Mouse (Mus musculus): ENCODE measurements around the gene C1rl.
A peak's percentile ranks its signal among the peaks of the same experiment; 100 is the strongest.
"Not testable (repeated sequence)": the region's sequence is repeated elsewhere in the genome, so short reads cannot be mapped to it uniquely, and the experiment has no call there.

C1rl gene

DNA sequence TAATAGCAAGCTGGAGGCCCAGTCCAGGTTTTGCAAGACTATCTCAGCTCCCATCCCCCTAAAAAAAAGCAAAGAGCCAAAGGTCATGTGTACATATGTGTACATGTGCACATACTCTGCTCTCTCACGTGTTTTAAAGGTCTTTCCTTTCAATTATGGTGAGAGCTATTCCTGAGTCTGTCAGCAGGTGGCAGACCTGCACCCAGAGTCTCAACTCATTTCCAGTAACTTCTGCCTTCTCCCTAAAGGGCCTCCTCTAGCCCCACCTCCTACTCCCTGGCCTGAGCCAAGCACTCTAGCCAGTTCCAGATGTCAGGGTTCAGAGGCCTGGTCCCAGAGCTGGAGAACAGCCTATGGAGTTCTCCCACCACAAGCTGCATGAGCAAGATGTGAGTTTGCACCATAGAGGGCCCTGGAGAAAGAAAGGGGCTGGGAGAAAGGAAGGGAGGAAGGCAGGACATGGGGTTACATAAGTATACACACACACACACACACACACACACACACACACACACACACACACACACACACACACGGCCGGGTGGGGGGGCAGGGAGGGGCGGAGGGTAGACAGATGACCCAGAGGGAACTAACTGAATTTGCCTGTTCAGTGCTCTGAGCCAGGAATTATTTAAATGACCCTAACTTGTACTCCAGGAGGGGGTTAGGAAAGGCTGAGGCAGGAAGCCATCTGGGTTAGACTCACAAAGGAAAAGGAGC lies at the start of gene C1rl:
C1rl (plus strand) TSS at position 272 of the 720 bp plus-strand sequence.
- peak; percentile 75 to 80 for DNase-seq

DNA sequence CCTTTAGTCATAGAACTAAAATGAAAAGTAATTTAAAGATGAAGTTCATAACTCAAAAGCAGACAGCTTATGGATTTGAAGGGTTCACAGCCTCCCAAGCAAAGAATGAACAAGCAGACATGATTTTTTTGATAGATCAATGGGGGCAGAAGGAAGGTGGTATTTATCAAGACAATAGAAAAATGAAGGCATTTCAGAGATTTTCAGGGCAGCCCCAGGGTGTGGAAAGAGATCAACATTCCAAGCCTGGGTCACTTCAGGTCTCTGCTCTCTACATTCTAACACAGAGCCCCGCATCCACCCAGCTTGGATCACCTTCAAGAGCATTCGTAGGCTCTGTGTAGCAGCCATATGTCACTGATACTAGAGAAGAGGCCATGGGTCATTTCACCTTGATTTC lies 49.6 kb upstream of the C1rl start:
- no peak for DNase-seq

DNA sequence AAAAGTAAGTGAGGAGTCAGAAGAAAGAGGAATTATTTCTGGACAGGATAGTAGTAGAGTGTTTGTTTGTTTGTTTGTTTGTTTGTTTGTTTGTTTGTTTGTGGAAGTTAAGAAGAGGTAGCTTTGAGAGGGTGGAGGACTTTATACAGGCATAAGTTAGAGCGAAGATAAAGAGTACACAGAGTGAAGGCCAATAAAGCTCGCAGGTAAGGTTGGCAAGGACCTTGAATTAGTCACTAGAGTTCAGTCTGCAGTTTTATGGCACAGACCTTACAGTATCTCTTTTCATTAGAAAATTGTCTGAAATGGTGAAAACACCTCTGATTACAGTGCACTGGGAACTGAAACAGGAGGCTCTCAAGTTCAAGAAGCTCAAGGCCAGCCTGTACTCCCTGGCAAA lies 46.9 kb upstream of the C1rl start:
- DNase-seq: no peak

DNA sequence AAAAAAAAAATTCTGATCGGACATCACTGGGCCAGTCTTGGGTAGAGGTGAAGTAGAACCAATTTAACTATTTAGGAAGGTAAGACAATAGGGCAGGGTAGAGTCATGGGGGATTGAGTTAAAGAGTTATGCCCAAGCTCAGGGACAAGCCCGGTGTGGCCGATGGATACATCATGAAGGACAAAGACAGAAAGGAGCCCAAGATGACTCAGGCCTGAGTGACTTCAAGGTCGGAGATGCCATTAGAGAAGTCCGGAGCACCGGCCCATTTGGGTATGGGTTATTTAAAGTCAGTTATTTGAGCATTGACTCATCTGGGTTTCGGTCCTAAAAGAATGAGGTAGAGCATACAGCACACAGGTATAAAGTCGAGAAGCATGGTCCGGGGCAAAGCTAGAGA lies 46.5 kb upstream of the C1rl start:
- DNase-seq: no peak

DNA sequence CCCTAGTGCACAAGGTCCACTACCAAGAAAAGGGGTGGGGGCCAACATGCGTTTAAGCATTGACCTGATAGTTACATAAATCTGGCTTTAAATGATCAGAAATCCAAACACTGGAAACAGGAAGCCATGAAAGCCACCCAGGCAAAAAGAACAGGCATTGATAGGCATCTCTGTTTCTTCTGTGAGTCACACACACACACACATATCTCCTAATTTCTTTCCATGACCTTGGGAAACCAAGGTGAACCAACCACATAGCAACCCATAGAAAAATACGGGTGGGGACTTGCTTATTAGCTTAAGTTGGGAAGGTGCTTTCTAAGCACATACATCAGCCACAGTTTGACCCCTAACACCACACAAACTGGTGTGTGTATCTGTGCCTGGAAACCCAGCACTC lies 45.6 kb upstream of the C1rl start:
- no peak for DNase-seq

DNA sequence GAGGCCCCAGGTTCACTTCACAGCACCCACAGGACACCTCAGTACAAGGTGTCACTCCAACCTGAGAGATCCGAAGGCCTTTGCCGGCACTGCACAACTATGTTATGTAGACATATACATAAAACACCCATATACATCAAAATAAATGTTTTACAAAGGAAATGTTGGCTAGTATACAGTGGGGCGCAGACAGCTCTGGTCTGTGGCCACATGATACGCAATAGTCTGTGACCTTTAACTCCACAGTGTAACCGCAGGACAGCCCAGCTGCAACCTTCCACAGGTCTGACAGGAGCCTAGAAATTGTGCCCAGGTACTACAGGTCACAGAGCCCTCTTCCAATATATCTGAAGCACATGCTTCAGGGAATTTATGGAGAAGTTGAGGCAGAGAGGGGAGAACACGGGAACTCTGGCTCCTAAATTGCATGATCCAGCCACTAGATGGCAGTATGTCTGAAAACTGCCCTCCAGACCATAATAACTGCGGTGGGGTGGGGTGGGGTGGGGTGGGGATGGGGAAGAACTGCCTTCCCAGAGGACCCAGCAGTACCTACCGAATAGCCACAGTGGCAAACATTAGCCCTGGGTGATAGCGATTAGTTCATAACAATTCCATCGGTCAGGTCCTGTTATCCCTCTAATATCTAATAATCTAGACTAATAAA lies 44.6 kb upstream of the C1rl start:
- peak; percentile 33 to 54 for DNase-seq

DNA sequence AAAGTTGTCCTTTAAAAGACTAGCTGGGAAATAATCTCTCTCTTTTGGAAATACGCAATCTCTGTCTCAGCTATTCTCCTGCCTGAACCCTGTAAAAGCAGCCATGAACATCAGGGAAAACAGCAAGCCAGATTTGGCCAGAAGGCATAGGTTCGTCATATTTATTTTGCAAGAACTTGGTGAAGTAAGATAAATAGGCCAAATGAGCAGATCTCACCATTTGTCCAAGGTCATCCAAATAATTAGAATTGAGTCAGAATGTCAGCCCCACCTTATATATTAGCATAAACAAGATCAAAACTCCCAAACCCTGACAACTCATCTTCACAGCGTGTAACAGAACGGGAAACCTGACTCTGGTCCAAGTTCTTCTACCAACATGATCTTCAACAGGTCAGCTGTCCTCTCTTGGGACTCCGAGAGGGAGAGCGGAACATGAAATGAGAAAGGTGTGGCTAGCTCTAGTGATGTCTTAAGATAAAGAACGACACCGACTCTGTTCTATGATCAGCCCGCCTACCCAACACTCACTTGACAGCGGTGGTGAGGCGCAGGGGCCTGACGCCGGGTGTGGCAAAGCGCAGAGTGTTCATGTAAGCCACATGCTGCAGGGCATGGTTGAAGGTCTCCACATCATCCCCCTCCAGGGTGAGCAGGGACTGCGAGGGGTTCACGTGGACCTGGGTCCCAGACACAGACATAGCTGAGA lies 43.8 kb upstream of the C1rl start:
- DNase-seq: peak in 1 of 2 experiments; percentile 19

DNA sequence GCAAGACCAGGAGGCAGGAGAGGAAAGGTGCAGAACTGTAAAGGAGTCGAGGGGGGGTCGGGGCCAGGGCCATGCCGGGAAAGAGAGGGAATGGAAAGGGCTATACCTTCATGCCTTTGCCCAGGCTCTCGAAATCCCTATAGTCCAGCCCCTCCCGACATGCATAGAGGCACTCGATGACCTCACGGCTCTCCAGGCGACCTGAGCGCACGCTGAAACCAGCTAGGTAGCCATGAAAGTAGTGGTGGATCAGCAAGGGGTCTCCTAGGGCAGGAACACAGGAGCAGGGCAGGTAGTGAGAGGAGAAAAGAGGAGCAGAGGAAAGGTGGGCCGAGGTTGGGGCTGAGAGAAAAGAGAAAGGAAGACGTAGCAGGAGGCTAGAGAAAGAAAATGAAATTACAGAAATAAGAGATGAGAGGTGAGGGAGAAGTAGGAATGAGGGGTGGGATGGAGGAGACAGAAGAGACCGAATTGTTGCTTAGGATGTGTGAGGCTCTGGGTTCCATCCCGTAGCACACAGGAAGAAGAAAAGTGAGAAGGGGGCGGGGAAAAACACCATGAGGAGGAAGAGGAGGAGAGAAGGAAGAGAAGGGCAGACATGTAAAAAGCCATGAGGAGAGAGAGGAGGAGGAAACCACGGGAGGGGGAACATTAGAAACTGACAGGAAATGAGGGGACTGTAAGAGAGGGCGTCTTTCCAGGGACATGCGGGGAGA lies 43.1 kb upstream of the C1rl start:
- DNase-seq: no peak

DNA sequence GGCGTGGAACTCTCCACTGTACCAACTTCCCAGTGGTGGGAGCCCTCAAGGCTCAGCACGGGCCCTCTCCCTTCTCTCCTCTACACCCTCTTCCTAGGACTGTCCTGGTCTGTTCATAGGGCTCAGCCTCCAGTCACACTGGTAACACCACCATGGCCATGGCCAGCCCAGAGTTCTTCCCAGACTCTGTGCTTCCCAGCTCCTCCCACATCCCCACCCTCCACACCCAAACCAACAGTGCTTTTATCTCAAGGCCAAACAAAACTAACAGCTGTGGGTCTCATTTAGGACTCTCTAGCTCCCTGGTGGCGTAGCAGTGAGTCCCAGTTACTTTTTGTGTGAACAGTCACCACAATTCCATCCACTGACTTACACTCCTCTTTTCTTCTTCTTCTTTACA lies 40.9 kb upstream of the C1rl start:
- DNase-seq: no peak

DNA sequence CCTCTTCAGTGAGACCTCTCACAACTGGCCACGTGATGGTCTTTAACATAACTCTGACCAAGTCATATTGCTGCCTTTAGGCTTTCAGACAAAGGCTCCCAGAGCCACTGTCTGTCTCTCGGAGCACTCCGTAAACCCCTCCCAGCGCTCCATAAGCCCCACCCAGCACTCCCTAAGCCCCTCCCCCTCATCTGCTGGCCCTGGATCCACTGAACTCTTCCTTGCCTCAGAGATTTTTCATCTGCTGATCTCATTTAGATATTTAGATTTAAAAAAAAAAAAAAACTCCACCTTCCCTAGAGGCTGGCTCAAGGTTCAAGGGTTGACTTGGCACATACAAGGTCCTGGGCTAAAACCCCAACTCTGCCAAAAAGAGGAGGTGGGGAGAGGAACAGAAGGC lies 39.2 kb upstream of the C1rl start:
- no peak for DNase-seq

DNA sequence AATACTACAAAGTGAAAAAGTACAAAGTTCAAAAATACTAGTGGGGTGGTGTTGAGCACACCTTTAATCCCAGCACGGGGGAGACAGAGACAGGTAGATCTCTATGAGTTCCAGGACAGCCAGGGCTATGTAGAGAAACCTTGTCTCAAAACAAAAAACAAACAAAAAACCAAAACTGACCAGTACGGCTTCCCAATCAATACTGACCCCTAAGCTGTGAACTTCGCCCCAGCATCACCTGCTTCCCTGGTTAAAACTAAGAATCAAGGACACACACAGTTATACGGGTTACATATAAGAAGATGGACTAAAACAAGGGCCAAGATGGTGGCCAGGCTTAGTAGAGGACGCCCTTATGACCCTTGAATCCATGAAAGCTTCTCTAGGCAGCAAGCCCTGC lies 36.7 kb upstream of the C1rl start:
- DNase-seq: no peak

DNA sequence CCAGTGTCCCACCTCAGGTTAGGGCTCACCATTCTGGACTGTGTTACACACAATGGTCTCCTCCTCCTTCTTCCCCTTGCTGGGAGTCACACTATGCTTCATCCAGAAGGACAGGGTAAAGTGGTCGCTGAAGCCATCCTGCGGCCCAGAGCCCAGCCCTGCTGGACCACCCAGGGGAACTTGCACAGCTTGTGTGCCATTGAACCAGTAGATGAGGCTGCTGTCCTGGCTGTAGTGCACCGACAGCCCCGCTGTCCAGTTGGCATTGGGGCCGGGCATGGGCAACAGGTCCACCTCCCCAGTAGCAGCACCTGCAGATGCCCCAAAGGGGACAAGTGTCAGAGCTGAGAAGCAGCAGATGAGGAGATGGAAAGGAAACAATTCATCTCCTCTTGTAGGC lies 35.1 kb upstream of the C1rl start:
- DNase-seq: peak; percentile 38 to 41

DNA sequence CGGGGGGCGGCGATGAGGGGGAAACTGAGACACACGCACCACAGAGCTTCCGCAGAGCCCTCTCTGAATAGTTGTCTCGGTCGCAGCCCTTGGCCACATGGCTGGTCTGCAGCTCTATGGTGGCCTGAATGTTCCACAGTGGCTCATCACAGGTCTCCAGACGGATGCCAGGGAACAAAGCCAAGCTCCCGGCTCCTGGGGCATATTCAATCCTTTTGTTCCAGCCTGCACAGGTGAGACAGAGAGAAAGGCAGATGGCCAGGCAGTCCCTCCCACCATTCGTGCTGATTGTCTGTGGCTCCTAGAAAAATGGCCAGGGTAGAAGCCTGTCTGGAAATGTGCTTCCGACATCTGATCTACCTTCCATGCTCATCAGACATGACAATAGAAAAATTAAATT lies 34.4 kb upstream of the C1rl start:
- peak; percentile 94 to 98 for DNase-seq

DNA sequence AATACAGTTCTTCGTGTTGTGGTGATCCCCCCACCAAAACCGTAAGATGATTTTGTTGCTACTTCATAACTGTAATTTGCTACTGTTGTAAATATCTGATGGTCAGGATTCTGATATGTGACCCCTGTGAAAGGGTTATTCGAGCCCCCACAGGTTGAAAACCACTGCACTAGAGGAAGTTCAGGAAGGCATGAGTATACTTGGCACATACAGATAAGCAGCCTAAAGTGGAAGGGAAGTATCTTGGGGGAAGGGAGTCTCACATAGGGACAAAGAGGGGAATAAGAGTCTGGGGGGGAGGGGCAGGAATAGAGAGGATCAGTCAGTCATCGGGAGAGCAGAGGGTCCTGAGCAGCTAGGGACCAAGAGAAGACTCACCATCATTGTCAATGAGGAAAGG lies 33.5 kb upstream of the C1rl start:
- no peak for DNase-seq

DNA sequence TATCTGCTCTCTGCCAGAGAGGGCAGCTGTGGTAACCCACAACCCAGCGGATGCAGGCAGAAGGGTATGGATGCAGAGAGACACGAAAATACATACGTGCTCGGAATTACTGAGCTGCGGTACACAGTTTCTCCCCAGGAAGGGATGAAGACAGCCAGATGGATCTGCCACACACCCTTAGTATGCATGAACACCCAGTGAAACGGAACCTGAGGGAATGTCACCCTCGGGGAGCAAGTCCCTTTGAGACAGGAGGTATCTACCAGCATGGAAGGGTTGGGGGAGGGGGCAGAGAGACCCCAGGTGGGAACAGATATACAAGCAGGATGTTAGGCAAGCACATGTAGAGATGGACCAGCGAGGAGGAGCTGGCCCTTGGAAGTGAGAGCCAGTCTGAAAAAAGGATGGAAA lies 29.0 kb upstream of the C1rl start:
- peak; percentile 47 to 55 for DNase-seq

DNA sequence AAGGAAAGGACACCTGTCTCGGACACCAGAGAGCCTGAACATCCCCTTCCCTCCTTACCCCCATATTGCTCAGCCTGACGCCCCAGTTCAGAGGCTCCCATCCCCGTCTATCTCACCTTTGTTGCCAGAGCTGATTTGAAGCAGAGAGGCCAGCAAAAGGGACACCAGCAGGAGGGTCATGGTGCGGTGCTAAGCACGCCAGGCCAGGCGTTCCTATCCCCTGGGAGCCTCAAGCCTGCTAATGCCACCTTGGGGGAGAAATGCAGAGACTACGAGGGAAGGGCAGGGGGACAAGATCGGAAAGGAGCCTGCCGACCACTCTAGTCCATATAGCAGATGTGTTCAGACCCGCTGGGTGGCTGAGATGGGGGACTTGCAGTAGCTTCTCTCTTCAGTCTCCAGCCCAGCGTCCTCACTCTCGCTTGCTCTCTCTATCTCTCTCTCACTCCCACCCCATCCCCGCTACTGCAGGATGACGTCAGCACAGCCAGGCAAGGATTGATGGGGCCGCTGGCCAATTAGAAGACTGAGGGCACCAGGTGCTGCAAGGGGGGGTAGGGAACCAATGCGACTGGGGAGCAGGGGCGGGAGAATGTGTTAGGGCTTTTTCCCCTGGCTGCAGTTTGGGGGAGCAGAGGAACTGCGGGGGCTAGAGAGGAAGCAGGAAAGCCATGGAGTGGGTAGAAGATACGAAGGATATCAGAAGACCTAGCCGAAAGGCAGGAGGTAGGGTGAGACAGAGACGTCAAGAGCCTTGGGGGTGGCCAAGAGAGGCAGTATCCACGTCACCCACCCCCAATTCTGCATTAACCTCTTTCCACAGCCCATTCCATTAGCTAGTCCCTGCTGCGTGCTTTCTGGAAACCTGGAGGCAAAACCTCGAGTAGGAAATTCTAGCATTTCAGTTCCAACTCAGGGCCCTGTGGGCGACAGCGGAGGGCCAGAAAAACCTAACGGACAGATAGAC lies 28.3 kb upstream of the C1rl start, which contains the start of gene Clstn3:
Clstn3 (minus strand) TSS at position 490 of the 967 bp plus-strand sequence.
- DNase-seq: peak; percentile 96 to 98

DNA sequence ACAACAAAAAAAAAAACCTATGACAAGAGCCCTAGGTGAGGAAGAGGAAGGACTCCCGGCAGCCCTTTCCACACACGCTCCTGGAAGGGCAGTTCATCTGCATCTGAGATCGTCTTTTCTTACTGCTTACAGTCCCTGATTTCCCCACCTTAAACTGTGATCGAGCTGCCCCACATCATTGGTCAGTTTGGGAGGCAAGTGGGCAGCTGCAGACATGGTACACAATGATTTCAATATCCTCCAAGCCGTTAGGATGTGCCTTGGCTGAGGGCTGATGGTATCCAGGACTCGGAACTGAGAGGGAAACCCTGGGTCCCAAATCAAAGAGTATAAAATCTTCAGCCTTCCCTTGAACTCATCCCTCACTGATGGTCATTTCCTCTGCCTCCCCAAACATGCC lies 27.6 kb upstream of the C1rl start:
- DNase-seq: no peak

DNA sequence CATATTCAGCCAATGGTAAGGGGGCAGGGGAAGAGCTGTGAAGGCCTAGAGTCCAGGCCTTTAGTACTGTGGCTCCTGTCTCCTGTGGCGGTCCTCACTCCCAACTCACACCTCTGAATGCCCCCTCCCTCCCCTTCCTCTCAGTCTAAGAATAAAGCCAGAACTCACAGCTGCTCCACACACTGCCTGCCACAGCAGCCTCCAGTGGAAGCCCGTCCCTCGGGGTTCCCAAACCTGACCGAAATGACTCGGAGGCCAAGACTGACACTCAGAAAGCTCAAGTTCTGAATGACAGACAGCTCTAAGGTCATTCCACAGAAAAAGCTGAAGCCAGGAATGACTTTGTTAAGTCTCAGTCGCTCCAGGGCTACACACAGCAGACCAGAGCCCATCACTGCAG lies 27.2 kb upstream of the C1rl start:
- no peak for DNase-seq

DNA sequence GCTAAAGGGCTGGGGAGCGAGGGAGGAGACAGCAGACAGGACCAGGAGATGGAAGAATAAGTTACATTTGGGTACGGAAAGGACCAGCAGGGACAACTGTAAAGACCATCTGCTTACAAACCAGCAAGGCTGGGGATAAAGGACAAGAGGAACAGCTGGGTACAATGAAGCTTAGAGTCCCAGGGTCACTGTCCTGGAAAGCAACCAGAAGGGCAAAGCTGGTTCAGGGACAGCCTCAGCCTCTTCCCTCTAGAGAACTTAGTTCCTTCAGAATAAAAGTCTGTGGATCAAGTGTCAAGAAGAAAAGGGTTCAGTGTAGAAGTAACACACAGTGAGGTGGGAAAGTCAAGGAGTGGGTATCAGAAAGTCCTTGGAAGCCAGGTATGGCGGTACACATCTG lies 21.8 kb upstream of the C1rl start:
- no peak for DNase-seq

DNA sequence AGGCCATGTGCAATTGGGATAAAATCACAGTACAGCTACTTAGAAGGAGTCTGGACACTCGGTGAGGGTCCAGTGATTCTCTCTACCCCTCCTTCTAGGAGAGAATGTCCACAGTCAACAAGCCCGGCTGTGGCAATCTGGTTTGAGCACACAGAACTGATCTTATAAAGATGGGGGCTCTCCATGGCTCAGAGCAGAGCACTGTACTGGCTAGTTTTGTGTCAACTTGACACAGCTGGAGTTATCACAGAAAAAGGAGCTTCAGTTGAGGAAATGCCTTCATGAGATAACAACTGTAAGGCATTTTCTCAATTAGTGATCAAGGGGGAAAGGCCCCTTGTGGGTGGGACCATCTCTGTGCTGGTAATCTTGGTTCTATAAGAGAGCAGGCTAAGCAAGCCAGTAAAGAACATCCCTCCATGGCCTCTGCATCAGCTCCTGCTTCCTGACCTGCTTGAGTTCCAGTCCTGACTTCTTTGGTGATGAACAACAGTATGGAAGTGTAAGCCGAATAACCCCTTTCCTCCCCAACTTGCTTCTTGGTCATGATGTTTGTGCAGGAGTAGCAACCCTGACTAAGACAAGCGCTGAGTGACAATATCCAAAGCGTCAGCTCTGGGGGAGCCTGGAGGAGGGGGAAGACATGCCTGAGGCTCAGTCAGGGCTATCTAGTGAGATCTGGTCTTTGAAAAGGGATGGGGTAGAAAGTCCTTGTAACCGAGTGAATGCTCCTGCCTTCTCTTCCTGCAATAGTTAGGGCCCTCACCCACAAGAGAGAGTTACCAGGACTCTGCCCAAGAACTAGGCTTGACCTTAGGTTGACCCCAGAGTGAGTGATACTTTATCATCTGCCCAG lies 20.9 kb upstream of the C1rl start:
- DNase-seq: not testable (repeated sequence)

DNA sequence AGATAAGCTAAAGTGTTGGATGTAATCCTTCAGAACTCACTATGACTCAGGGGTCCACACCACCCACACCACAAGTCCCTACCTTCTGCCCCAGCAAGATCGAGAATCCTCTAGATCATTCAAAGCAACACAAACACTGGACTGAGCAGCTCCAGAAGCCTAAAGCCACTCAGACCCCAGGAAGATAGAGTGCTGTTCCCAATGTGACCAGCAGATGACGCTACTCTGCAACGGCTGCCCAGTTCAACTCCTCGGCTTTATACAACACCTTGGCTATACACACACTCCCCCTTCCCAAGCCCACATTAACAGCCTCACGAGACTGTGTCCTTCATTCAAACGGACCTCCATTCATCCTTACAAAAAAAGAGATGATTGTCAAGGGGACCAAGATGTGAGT lies 20.1 kb upstream of the C1rl start:
- DNase-seq: peak; percentile 58 to 73

Data from cerebellum, adult 18-20 months (tissue).